Mouse (Mus musculus) duodenum, adult 2 months (tissue): ENCODE measurements around the gene Cd3d. TPM values are rescaled to one million over a fixed set of nuclear protein-coding genes. Genes with fewer than 3 reads are reported as not detected.

ENCODE experiments used
- polyA plus RNA-seq: library from polyadenylated mRNA; depleted of rRNA; stranded (reverse); fragments of >200 nt; gene quantifications from 2 replicates; pipeline ENCODE4 v1.2.3, GENCODE M21; 2012; ENCODE audit warnings: low replicate concordance; rRNA removed

Gene Cd3d
- polyA plus RNA-seq = 0.64 and 2.9 TPM in 2 replicates

DNA sequence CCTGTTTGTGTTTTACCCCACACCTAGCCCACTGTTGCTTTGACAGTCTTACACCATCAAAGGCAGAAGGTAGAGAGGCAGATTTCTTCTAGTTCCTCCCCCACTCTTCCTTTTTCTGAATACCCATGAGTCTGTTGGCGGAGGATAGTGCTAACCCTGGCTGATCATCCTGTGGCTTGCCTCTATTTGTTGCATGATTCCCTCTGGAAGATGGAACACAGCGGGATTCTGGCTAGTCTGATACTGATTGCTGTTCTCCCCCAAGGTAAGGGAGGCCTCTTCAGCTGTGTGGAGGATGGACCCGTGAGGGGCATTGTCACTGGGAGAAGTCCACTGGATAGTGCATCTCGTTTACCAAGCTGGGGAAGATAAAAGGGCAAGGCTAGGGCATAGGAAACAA lies at the start of gene Cd3d:
Gene Cd3d (plus strand): TSS at position 111 of the 400 bp plus-strand sequence.

DNA sequence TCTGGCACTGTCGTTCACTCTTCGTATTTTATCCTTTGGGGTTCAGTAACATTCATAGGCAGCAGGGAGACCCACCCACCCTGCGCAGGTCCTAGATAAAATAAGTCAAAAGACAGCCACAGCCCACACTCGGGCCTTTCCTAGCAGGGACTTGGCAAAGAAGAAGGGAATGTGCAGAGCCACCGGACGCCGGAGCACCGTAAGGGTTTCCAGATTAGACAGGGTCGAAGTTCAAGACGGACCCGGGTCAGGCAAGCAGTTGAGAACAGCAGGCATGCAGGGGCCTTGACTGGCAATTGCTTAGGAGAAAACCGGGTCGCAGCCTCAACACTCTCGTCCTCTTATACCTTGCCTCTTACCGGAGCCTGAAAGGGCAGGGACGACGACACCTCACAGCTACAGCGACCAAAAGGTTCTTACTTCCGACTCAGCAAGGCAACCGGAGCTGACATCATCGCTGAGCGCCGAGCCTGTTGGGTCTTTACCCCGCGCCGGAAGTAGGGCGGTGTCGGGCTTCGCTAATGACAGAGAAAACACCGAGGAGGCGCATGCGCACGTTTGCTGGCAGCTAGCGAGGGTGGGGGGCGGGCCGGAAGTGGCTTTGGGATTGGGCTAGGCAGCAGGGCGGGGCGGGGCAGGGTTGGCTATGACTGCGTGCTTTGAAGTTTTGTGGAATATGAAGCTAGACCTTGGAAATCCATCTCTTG lies 16.3 kb upstream of the Cd3d start, which contains the start of gene Ube4a:
Gene Ube4a (minus strand): TSS at position 475 of the 707 bp plus-strand sequence.

DNA sequence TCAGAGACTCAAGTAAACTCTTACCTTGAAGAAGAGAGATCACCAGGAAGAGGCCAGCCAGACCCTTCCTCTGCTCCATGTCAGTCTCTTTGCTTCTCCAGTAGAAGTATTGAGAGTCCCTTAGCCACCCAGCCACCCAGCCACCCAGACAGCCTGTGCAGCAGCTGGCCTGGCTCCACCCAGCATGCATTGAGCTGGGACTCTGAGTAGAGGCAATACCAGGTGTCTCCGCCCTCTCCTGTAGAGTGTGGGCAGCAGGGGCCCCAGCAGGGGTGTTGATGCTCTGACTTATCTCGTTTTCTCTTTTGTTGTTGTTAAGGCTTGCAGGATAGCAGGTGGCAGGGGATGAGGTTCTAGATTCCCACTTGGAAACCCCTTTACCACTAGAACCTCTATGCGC lies 1.3 kb upstream of the Cd3d start, which contains the start of gene Cd3g:
Gene Cd3g (minus strand): TSS at position 190 of the 400 bp plus-strand sequence.

DNA sequence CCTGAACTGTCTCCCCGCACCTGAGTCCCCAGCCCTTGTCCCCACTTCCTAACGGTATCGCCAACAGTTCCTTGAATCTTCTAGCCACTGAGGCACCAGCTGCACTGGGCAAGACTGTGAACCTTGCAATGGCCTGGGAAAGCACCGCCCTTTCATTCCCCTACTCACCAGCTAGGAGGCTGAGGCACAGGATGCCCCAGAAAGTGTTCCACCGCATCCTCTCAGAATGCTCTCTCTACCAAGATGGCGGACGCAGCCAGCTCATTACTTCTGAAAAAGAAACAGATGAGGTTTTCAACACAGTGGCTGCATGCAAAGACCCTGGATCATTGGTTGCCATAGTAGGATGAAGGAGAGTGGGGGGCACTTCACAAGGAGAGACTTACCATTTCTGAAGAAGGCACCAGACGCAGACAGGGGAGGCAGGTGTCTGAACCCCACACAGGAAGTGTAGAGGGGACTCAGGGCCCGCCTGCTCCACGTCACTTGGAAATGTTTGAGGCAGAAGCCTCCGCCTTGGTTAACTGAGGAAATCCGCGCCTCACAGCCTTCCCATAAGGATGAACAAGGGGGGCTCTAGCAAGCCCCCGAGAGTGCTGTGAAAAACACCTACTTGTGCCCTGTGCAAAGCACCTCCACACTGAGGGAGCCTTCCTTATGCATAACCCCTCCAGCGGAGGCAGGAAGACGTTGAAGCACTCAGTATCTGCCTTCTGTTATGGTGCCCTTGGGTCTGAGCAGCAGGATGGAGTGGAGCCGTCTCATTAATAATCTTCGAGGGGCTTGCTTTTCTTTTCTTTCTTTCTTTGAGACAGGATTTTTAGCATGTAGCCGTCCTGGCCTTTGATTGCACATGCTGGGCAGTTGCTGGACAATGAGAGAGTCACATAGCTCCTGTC lies 27.8 kb downstream of the Cd3d start, which contains the start of gene Cd3e:
Gene Cd3e (minus strand): TSS at position 448 of the 899 bp plus-strand sequence.

Other genes starting within 250 kb of the Cd3d start
- 37.7 and 70.1 TPM in 2 replicates for gene Phldb1, start 246.6 kb upstream of the Cd3d start, polyA plus RNA-seq
- gene Arcn1, start 213.9 kb upstream of the Cd3d start, polyA plus RNA-seq = 23.4 and 24.5 TPM in 2 replicates
- 17.6 and 24.9 TPM in 2 replicates for gene Ift46, start 213.9 kb upstream of the Cd3d start, polyA plus RNA-seq
- 5.6 and 6.3 TPM in 2 replicates for gene Tmem25, start 182.5 kb upstream of the Cd3d start, polyA plus RNA-seq
- 10.9 and 18.2 TPM in 2 replicates for gene Ttc36, start 178.7 kb upstream of the Cd3d start, polyA plus RNA-seq
- gene Kmt2a, start 100.5 kb upstream of the Cd3d start, polyA plus RNA-seq = 4.2 and 8.4 TPM in 2 replicates
- 155 and 339 TPM in 2 replicates for gene Atp5l, start 61.0 kb upstream of the Cd3d start, polyA plus RNA-seq
- 3.0 and 4.0 TPM in 2 replicates for gene Ube4a, start 16.2 kb upstream of the Cd3d start, polyA plus RNA-seq
- 0.65 and 1.6 TPM in 2 replicates for gene Cd3g, start 1.4 kb upstream of the Cd3d start, polyA plus RNA-seq
- 5.1 and 13.8 TPM in 2 replicates for gene Cd3e, start 27.8 kb downstream of the Cd3d start, polyA plus RNA-seq
- 7.6 and 16.9 TPM in 2 replicates for gene Mpzl2, start 58.0 kb downstream of the Cd3d start, polyA plus RNA-seq
- gene Mpzl3, start 73.4 kb downstream of the Cd3d start, polyA plus RNA-seq = 1.5 and 2.1 TPM in 2 replicates
- gene Jaml, start 97.4 kb downstream of the Cd3d start, polyA plus RNA-seq = 1.2 TPM in 2 replicates
- 0.71 and 0.75 TPM in 2 replicates for gene Scn2b, start 136.0 kb downstream of the Cd3d start, polyA plus RNA-seq
- gene Scn4b, start 156.6 kb downstream of the Cd3d start, polyA plus RNA-seq = 0.05 TPM in 1 of 2 replicates, not detected in the other
- gene BC049352, start 200.2 kb downstream of the Cd3d start, polyA plus RNA-seq = 0.05 TPM in 1 of 2 replicates, not detected in the other
- gene Tmprss4, start 222.3 kb downstream of the Cd3d start, polyA plus RNA-seq = 46.7 and 62.2 TPM in 2 replicates